1 mouse cellular context compared by ENCODE assay signal in genomic region chr3:157803356-157803755, GRCm38 (mm10).
TF ChIP-seq lines count a peak whose summit lies in the region.

No protein-coding gene starts in this region.

TF ChIP-seq in CH12.LX, 34 proteins besides CTCF, POLR2A, EP300 and RAD21 (continued from another document):
- no peak for TF ChIP-seq MEF2A (IDR thresholded peaks at IDR 0.05; ENCODE audit: borderline replicate concordance, low read depth, low read length)
- 0 out of 2 replicates have a peak, but pooled peaks have one; percentile 28 for TF ChIP-seq TCF12 (IDR thresholded peaks at IDR 0.05; ENCODE audit: low read depth, low read length)
- TF ChIP-seq MXI1 (IDR thresholded peaks at IDR 0.05; ENCODE audit: low read depth, low read length), result no peak
- no peak for TF ChIP-seq SIN3A (IDR thresholded peaks at IDR 0.05; ENCODE audit: low read length)
- no peak for TF ChIP-seq RCOR1 (conservative IDR thresholded peaks at IDR 0.05; ENCODE audit: low read depth, low read length)
